Mouse (Mus musculus) forebrain, postnatal 0 days (tissue): ENCODE data around the gene Plcxd1. TPM values are rescaled to one million over a fixed set of nuclear protein-coding genes. Genes with fewer than 3 reads are reported as not detected.
"Not testable (repeated sequence)": the region's sequence is repeated elsewhere in the genome, so short reads cannot be mapped to it uniquely, and the experiment has no call there.

ENCODE experiments used
- ATAC-seq: fragments of 200-750 bp; cut with Nextera tagmentation; 2 replicates; pipeline ENCODE4 v1.8.0; 2017; ENCODE audit warnings: mild to moderate bottlenecking, moderate library complexity
- DNase-seq: peaks from one replicate; pipeline ENCODE4 v3.0.0-alpha.2; 2015
- H3K27ac ChIP-seq: fragments of 300-500 bp; sonication (generic); 2 replicates; pipeline ENCODE4 v1.5.1; 2014; ENCODE audit warnings: low read depth, mild to moderate bottlenecking, antibody characterized with exemption, low read length, moderate library complexity, mixed read lengths
- H3K27me3 ChIP-seq: fragments of 300-500 bp; sonication (generic); 2 replicates; pipeline ENCODE4 v1.6.1; 2014; ENCODE audit warnings: mild to moderate bottlenecking, low read length, mixed read lengths; ENCODE audit not compliant: insufficient read depth
- H3K36me3 ChIP-seq: fragments of 300-500 bp; sonication (generic); 2 replicates; pipeline ENCODE4 v1.6.1; 2014; ENCODE audit warnings: mild to moderate bottlenecking, moderate library complexity; ENCODE audit not compliant: insufficient read depth
- H3K4me1 ChIP-seq: fragments of 300-500 bp; sonication (generic); 2 replicates; pipeline ENCODE4 v1.6.1; 2014; ENCODE audit warnings: antibody characterized with exemption; ENCODE audit not compliant: insufficient read depth
- H3K4me2 ChIP-seq: fragments of 300-500 bp; sonication (generic); 2 replicates; pipeline ENCODE4 v1.6.1; 2014; ENCODE audit warnings: low read depth, mild to moderate bottlenecking, moderate library complexity
- H3K4me3 ChIP-seq: fragments of 300-500 bp; sonication (generic); 2 replicates; pipeline ENCODE4 v1.5.1; 2014; ENCODE audit warnings: low read depth, low read length, mixed read lengths
- H3K9ac ChIP-seq: fragments of 300-500 bp; sonication (generic); 2 replicates; pipeline ENCODE4 v1.6.1; 2014; ENCODE audit warnings: mild to moderate bottlenecking
- H3K9me3 ChIP-seq: fragments of 300-500 bp; sonication (generic); 2 replicates; pipeline ENCODE4 v1.6.1; 2016; ENCODE audit warnings: low read length
- CTCF ChIP-seq: sonication (generic); IDR thresholded peaks from 2 replicates; pipeline ENCODE4 v1.5.1; 2016; ENCODE audit warnings: antibody characterized with exemption, control low read depth, low read depth
- WGBS: fragments of 180-500 bp; shearing (Covaris S2); extraction: QIAGEN DNeasy Blood & Tissue Kit; methylation state at CpG from one replicate; pipeline ENCODE4 v1.1.7; 2014; 5-methylcytosine and 5-hydroxymethylcytosine counted together
- polyA plus RNA-seq: library from polyadenylated mRNA; unstranded; fragments of >200 nt; fragmentation: Nextera tagmentation; extraction: Ambion mirVana; gene quantifications from 2 replicates; pipeline ENCODE4 v1.2.1, GENCODE M21; 2015
- total RNA-seq: library from RNA; depleted of rRNA; stranded (reverse); fragments of >200 nt; gene quantifications from 2 replicates; pipeline ENCODE4 v1.2.3, GENCODE M21; 2014; rRNA removed

Gene Plcxd1
- 7.9 and 8.7 TPM in 2 replicates for total RNA-seq
- 2.9 and 4.7 TPM in 2 replicates for polyA plus RNA-seq

DNA sequence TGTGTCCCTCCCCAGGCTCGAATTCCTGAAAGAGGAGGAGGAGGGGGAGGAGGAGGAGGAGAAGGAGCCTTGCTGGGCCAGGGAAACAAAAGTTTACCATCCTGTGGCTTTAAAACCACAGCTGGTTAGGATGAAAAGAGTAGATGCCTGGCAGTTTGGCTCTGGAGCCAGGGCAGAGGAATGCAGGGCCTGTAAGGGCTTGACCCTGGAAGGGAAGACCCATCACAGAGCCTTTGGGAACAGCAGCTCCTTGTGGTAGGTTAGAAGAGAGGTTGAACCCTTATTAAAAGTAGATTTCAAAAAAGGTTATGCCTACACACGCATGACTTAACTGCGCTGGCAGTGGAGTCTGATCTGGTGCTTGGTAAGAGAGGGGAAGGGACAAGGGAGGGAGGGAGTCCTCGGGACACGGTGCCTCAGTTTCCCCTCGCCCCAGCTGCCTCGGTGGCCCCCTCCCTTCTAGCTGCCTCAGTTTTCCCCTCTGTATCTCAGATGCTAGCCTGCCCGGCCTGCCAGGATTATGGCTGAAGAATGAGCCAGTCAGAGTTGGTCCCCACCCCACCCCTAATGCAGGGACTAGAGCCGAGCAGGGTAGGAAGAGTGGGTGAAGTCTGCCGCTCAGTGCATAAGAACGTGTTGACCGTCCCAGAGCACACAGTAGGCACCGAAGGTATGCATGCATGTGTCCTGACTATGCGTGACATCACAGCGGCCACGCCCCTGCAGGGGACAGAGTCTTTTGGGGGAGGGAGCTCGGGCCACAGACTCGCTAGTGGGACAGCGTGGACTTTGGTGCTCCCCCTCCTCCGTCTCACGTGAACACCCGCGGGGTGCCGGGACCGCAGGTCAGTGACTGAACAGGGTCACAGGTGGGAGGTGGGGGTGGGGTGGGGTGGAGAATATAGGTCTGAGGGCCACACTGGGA lies at the start of gene Plcxd1:
Plcxd1 (plus strand) TSS at position 314 of the 925 bp plus-strand sequence.
- Histone ChIP-seq H3K36me3 (peaks cover 26% of the 10 kb centered on the region), H3K4me2 (peak within 1 kb of the TSS; percentile 80), H3K27me3 (no peaks in the 10 kb centered on the region), H3K9me3 (no peaks in the 10 kb centered on the region), H3K4me1 (peaks cover 6% of the 10 kb centered on the region), H3K4me3 (peak within 1 kb of the TSS; percentile 39; the same call in 1 of the 2 replicates), H3K9ac (peak within 1 kb of the TSS; percentile 53; the same call in 1 of the 2 replicates), H3K27ac (no peak within 1 kb of the TSS)
- no peak for TF ChIP-seq CTCF
- WGBS, result 8% methylated on average over 25 of the region's 25 CpGs
- DNase-seq (no peak), ATAC-seq (no peak)

DNA sequence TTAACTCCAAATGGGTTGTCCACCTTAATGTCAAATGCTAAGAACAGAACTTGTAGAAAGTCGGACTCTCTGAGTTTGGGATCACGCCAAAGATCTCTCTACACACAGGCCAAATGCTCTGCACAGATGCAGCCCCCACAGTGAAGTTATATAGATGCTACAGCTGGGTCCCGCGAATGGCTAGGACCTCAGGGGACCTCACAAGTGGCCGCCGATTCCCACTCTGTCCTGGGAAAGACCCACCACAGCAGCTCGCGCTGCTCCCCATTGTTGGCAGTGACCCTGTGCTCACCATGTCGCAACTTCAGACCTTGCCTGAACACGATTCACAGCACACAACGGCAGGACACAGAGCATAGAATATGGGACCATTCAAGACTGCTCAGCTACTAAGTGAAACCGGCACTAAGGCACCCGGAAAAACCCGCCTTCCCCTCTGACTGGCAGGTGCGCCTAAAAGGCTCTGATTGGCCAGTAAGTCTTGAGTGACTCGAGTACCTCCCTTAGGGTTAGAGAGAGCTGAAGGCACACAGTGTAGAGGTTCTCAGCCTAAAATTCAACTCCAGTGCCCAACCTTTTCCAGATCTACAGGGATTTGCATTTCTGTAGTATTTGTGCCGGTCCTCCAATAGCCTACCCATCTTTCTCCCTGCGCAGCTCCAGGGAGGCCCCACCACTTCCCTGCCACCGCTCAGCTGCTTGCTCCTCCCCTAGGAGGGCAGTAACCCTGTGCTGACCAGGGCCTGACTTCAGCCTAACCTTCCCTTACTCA lies 41.9 kb upstream of the Plcxd1 start:
- peak overlapping the region; percentile 49 for H3K4me2 ChIP-seq
- no peaks in the 10 kb centered on the region for H3K27me3 ChIP-seq
- H3K4me3 ChIP-seq, result peak overlapping the region; percentile 44
- H3K4me1 ChIP-seq, result no peaks in the 10 kb centered on the region
- 4% methylated on average over 19 of the region's 19 CpGs for WGBS
- H3K36me3 ChIP-seq, result no peaks in the 10 kb centered on the region
- 0 out of 2 replicates have a peak overlapping the region, but pooled peaks have one; percentile 40 for H3K27ac ChIP-seq
- peak; percentile 99 for ATAC-seq
- H3K9me3 ChIP-seq, result no peaks in the 10 kb centered on the region; the same call in 1 of the 2 replicates
- no peak for TF ChIP-seq CTCF
- H3K9ac ChIP-seq, result peak overlapping the region; percentile 40
- peak; percentile 79 for DNase-seq

- WGBS, result 94% methylated on average over 2 of the region's 2 CpGs
- not testable (repeated sequence) for H3K27me3 ChIP-seq, H3K4me1 ChIP-seq, H3K9ac ChIP-seq, H3K36me3 ChIP-seq, H3K4me3 ChIP-seq, H3K4me2 ChIP-seq, H3K27ac ChIP-seq, DNase-seq, ATAC-seq
- H3K9me3 ChIP-seq, result peaks cover 12% of the 10 kb centered on the region
Measured at GRCm38 (mm10) chr5:110072413-110072812, 27.4 kb upstream of the Plcxd1 start, which contains the start of gene Gm17655. Gene Gm17655, minus strand, starts transcription at chr5:110072513.

- no peak for ATAC-seq
- Histone ChIP-seq H3K4me1 (no peaks in the 10 kb centered on the region), H3K36me3 (no peaks in the 10 kb centered on the region), H3K9me3 (peaks cover 10% of the 10 kb centered on the region), H3K9ac (no peak overlapping the region), H3K4me2 (no peak overlapping the region), H3K27me3 (no peaks in the 10 kb centered on the region), H3K4me3 (no peak overlapping the region), H3K27ac (no peak overlapping the region)
- no peak for TF ChIP-seq CTCF
- no peak for DNase-seq
- WGBS, result 85% methylated on average over 4 of the region's 4 CpGs
Measured at GRCm38 (mm10) chr5:110082961-110083360, 16.8 kb upstream of the Plcxd1 start.

GRCm38 (mm10) chr5:110086161-110086866 lies 13.5 kb upstream of the Plcxd1 start:
- Histone ChIP-seq H3K4me3 (no peak overlapping the region), H3K36me3 (no peaks in the 10 kb centered on the region), H3K9me3 (no peaks in the 10 kb centered on the region), H3K27me3 (no peaks in the 10 kb centered on the region), H3K9ac (no peak overlapping the region), H3K4me1 (no peaks in the 10 kb centered on the region), H3K27ac (no peak overlapping the region), H3K4me2 (no peak overlapping the region)
- ATAC-seq (no peak), DNase-seq (no peak)
- no peak for TF ChIP-seq CTCF
- 45% methylated on average over 14 of the region's 14 CpGs for WGBS

DNA sequence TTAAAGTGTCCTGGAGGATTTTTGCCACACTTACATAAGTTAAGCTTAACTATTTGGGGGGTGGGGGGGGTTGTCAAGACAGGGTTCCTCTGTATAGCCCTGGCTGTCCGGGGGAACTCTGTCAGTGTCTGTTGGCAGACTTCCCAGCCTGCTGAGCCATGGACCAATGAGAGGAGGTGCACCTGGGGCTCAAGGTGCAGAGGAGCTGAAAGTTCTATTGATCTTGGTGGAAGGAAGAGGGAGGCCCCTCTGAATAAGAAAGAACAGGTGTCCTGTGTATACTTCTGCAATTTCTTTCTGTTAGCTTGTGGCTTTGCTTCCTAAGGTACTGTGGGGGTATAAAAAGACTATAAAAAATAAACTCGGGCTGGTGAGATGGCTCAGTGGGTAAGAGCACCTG lies 8.2 kb upstream of the Plcxd1 start:
- H3K36me3 ChIP-seq, result no peaks in the 10 kb centered on the region
- H3K9ac ChIP-seq, result no peak overlapping the region
- ATAC-seq (no peak), DNase-seq (no peak)
- H3K27ac ChIP-seq, result no peak overlapping the region
- no peaks in the 10 kb centered on the region for H3K9me3 ChIP-seq
- H3K4me2 ChIP-seq, result no peak overlapping the region
- 0 out of 2 replicates have a peak, but pooled peaks cover 4% of the 10 kb centered on the region for H3K4me1 ChIP-seq
- WGBS, result 62% methylated on average over 2 of the region's 2 CpGs
- TF ChIP-seq CTCF, result no peak
- no peak overlapping the region for H3K4me3 ChIP-seq
- no peaks in the 10 kb centered on the region for H3K27me3 ChIP-seq
